ENCODE assay signal across 8 mouse cellular contexts in genomic region chr5:29569378-29570280, GRCm38 (mm10). TPM values are rescaled to one million over a fixed set of nuclear protein-coding genes. Genes with fewer than 3 reads are reported as not detected.
A peak's percentile ranks its signal among the peaks of the same experiment; 100 is the strongest.
DNase-seq lines count a peak whose midpoint lies in the region; ATAC-seq lines count a peak whose summit lies in the region.

No protein-coding gene starts in this region.

- peak overlapping the region; percentile 93 for H3K27ac ChIP-seq in liver, embryonic 11.5 days (ENCODE audit: low read depth, low read length)

- peak overlapping the region; percentile 85 for H3K9ac ChIP-seq in liver, embryonic 11.5 days (ENCODE audit: low read depth, low read length)

- H3K9me3 ChIP-seq in liver, embryonic 11.5 days (ENCODE audit: control insufficient read depth, low read length) = no peaks in the 10 kb centered on the region

- peaks cover 12% of the 10 kb centered on the region for H3K36me3 ChIP-seq in liver, embryonic 11.5 days (ENCODE audit: control insufficient read depth, insufficient read depth, low read length)

- H3K4me2 ChIP-seq in liver, embryonic 11.5 days = peak overlapping the region; percentile 98

- ATAC-seq in hematopoietic stem cell, adult 5-6 weeks (replicated peaks in 1 of 2; ENCODE audit: insufficient read depth in 1 of 2, low FRiP score in 2 of 2, low TSS enrichment in 1 of 2, low read depth in 1 of 2, poor library complexity in 2 of 2, severe bottlenecking in 2 of 2) = peak; percentile 50 to 55
- peak; percentile 84 for ATAC-seq in liver, embryonic 11.5 days (replicated peaks; ENCODE audit: low FRiP score)

- peak; percentile 72 for DNase-seq in embryo, embryonic 10 days (ENCODE audit: low spot score)
- DNase-seq in embryo, embryonic 9.5 days (ENCODE audit: extremely low spot score) = no peak
- peak; percentile 44 to 80 for DNase-seq in urinary bladder, adult 18-20 months (ENCODE audit: low spot score in 2 of 2)
- no peak for DNase-seq in urinary bladder, postnatal 36 days (ENCODE audit: low spot score in 2 of 2)
- DNase-seq in liver, embryonic 11.5 days (ENCODE audit: low spot score) = no peak
- peak; percentile 40 for DNase-seq in retina, postnatal 7 days (ENCODE audit: low read depth, low spot score)
- no peak for DNase-seq in adrenal gland, postnatal 4 days (ENCODE audit: low spot score in 2 of 2)

- peaks cover 4% of the 10 kb centered on the region; the same call in 1 of the 2 replicates for H3K4me1 ChIP-seq in liver, embryonic 11.5 days (replicated peaks; ENCODE audit: control insufficient read depth, insufficient read depth, low read length)

- WGBS in liver, embryonic 11.5 days = 4% methylated on average over 55 of the region's 67 CpGs

- peak overlapping the region; percentile 87 for H3K4me3 ChIP-seq in liver, embryonic 11.5 days (ENCODE audit: low read depth, low read length)

- H3K27me3 ChIP-seq in liver, embryonic 11.5 days (replicated peaks; ENCODE audit: control insufficient read depth, insufficient read depth, low read length) = no peaks in the 10 kb centered on the region

RNA-seq across cellular contexts. Expression of gene Ube3c, which starts 0.6 kb away (rescaled TPM):
- total RNA-seq in hematopoietic stem cell, adult 5-6 weeks (2017) = 38.4 and 45.6 TPM in 2 replicates
- polyA plus RNA-seq in liver, embryonic 11.5 days (2014; fragmentation: Nextera tagmentation; extraction: Ambion mirVana) = 29.4 and 31.1 TPM in 2 replicates
- total RNA-seq in adrenal gland, postnatal 4 days (2021) = 10 to 100 TPM; 46.2 to 49.5 TPM

Comparison
In these comparisons a context has a peak if more than half of its experiments do, and no peak if none do; other contexts are left out.
1. DNase-seq: peak in embryo, embryonic 10 days (single experiment), urinary bladder, adult 18-20 months (2 of 2) and retina, postnatal 7 days (single experiment); none in embryo, embryonic 9.5 days (single experiment), urinary bladder, postnatal 36 days (0 of 2), liver, embryonic 11.5 days (single experiment) and adrenal gland, postnatal 4 days (0 of 2).